Mouse (Mus musculus): Measurements from ENCODE around the gene Tspyl2.
"Not testable (repeated sequence)": the region's sequence is repeated elsewhere in the genome, so short reads cannot be mapped to it uniquely, and the experiment has no call there.

The Tspyl2 gene

DNA sequence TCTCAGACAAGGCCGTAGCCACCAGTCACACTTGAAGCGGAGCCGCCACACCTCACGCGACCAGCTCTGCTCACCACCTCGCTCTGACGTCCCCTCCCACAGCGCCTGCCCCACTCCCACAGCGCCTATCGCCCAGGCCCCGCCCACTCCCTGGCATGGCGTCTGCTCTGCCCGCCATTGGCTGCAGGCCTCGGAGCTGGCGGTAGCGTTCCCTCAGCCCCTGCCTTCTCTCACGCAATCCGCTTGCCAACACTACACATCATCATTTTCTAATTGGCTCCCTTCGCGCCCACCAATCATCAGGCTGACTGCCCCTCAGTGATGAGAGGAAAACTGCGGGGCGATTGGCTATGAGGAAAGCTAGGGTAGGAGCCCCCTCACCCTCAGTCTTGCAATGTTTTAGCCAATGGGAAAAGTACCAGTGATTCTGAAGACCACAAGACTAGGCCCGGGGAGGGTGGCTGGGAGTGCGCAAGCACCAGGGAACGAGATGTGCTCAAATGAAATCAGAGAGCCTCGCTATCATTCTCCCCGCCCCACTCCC lies at the start of gene Tspyl2:
TSS of gene Tspyl2 (minus strand) at position 68 of the 544 bp plus-strand sequence.
- DNase-seq (ENCODE audit: low spot score in 2 of 2) = peak; percentile 90 to 91

GRCm38 (mm10) chrX:152368397-152369273 lies 26.4 kb upstream of the Tspyl2 start, which contains the start of gene Gpr173:
TSS of gene Gpr173 (minus strand) at chrX:152368704.
- DNase-seq (ENCODE audit: low spot score in 2 of 2) = peak; percentile 51 to 64

DNA sequence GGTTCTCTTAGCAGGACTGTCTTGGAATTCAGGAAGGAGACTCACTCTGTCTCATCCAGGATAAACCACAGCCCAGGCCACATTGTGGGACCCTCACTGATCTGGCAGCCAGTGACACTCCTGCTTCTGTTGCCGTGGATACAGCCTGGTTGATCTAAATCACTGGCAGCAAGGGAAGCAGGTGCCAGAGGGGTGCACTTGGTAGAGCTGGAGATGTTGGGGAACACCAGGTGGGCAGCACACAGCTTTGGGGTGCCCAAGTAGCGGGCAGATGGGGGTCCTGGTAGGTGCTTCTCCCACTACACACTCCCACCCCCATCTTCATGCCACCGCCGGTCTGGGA lies 25.8 kb upstream of the Tspyl2 start:
- DNase-seq (ENCODE audit: low spot score in 2 of 2) = no peak

- no peak for DNase-seq (ENCODE audit: low spot score in 2 of 2)
Observed at GRCm38 (mm10) chrX:152366418-152366817, 24.2 kb upstream of the Tspyl2 start.

GRCm38 (mm10) chrX:152352553-152353153 lies 10.4 kb upstream of the Tspyl2 start:
- no peak for DNase-seq (ENCODE audit: low spot score in 2 of 2)

GRCm38 (mm10) chrX:152347041-152347440 lies 4.8 kb upstream of the Tspyl2 start:
- no peak for DNase-seq (ENCODE audit: low spot score in 2 of 2)

DNA sequence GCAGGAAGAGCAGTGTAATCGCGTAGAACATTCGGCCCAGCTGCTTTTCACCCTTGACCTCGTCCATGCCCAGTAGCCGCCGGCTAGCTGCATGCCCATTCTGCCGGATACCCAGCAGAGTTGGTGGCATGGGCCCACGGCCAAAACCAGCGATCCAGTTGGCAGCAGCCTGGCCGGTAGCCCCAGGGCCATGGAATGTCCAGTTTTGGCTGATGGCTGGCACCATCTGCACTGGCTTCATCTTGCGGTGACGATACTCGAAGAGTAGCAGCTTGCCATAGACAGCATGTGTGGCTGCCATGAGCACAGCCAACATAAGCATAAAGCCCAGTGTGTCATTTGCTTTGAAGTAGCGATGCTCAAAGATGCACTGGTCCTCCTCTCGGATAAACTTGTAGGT lies 4.4 kb upstream of the Tspyl2 start:
- DNase-seq (ENCODE audit: low spot score in 2 of 2) = no peak

- no peak for DNase-seq (ENCODE audit: low spot score in 2 of 2)
Observed at GRCm38 (mm10) chrX:152342903-152343302, 678 bp upstream of the Tspyl2 start.

DNA sequence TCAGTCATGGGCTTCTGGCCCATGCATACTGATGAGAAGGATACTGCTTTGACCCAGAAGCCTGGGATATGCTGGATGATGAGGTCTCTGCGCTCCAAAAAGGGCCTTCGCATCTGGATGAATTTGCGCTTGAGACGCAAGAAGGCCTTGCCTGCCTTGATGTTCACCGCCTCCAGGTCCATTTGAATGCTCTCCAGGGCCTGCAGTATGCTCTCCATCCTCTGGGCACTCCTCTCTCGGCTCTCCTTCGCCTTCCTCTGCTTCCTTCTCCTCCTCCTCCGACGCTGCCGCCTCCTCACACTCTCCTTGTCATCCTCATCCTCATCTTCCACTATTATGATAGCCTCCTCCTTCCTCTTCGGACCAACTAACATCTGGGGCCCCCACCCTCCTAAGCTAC lies 729 bp downstream of the Tspyl2 start:
- DNase-seq (ENCODE audit: low spot score in 2 of 2) = no peak

DNA sequence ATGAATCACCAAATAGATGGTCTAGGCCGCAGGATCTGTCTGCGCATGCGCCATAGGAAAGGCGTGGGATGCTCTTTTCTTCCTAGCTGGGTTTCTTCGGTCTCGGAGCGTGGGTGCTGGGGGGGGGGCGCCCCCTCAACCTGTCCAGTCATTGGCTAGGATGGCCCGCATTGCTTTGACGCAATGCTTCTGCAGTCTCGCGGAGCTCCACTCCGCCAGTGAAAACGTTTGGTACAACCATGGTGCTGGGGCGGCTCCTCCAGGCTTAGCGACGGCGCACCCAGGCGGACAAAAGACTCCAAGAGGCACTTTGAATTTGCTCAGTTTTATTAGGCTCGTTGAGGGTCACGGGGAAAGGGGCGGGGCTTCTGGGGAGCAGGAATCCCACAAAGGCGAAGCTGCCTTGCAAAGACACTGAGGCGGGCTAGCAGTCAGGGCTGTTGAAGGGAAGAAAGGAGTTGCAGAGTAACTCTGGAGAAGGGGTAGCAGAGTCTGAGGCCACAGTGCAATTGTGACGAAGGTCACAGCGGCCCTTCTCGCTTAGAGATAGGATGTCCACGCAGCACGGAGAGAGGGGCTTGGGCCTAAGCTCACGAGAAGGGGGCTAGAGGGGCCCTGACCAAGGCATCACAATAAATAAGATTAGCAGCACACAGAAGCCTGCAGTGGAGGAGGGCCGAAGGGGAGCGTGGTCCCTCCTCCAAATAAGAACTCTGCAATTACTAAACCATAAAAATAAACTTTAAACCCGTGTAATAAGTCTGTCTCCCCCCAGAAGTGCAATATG lies 5.5 kb downstream of the Tspyl2 start:
- DNase-seq (ENCODE audit: low spot score in 2 of 2) = peak; percentile 87 to 88

- not testable (repeated sequence) for DNase-seq (ENCODE audit: low spot score in 2 of 2)
Observed at GRCm38 (mm10) chrX:152336123-152336522, 6.1 kb downstream of the Tspyl2 start.

- DNase-seq (ENCODE audit: low spot score in 2 of 2) = not testable (repeated sequence)
Observed at GRCm38 (mm10) chrX:152329400-152329799, 12.8 kb downstream of the Tspyl2 start.

- DNase-seq (ENCODE audit: low spot score in 2 of 2) = no peak
Observed at GRCm38 (mm10) chrX:152327689-152328052, 14.6 kb downstream of the Tspyl2 start.

- peak; percentile 71 to 75 for DNase-seq (ENCODE audit: low spot score in 2 of 2)
Observed at GRCm38 (mm10) chrX:152326996-152327688, 15.1 kb downstream of the Tspyl2 start, which contains the start of gene Kantr. TSS of gene Kantr (minus strand) at chrX:152327495.

GRCm38 (mm10) chrX:152323584-152323983 lies 18.6 kb downstream of the Tspyl2 start:
- DNase-seq (ENCODE audit: low spot score in 2 of 2) = no peak

DNA sequence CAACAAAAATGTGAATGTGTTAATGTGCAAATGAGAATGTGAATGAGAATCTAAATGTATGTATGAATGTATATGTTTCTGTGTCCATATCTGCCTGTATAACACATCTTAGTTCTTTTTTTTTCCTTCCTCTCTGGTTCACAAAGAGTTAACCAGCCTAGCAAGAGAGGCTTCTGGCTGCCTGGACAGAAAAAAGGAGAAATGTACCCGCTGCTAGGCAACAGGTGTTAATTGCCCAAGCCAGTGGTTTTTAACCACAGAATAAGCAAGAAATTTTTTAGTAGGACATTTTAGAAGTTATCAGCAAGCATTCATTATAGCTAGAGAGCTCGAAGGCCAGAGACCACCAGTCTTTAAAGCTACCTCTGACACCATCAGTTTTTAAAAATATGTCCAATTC lies 19.4 kb downstream of the Tspyl2 start:
- DNase-seq (ENCODE audit: low spot score in 2 of 2) = no peak

GRCm38 (mm10) chrX:152320535-152320934 lies 21.7 kb downstream of the Tspyl2 start:
- DNase-seq (ENCODE audit: low spot score in 2 of 2) = no peak

DNA sequence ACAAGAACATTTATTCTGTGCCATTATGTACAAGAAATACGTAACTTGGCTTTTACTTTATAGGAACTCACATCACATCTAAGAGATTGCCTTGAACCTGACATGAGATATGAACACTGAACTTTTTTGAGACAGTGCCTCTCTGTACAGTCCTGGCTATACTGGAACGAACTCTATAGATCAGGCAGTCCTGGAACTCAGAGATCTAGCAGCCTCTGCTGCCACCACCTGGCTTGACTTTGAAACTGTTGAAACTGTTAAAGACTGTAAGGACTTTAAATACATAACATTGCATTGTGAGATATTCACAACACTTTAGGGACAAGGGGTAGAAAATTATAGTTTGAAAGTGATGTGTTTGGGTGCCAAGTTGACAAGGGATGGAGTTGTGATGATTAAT lies 34.3 kb downstream of the Tspyl2 start:
- no peak for DNase-seq (ENCODE audit: low spot score in 2 of 2)

- no peak for DNase-seq (ENCODE audit: low spot score in 2 of 2)
Observed at GRCm38 (mm10) chrX:152307371-152307770, 34.9 kb downstream of the Tspyl2 start.

GRCm38 (mm10) chrX:152306224-152306623 lies 36.0 kb downstream of the Tspyl2 start:
- DNase-seq (ENCODE audit: low spot score in 2 of 2) = no peak

GRCm38 (mm10) chrX:152287026-152287425 lies 55.2 kb downstream of the Tspyl2 start:
- DNase-seq (ENCODE audit: low spot score in 2 of 2) = not testable (repeated sequence)

All from urinary bladder, postnatal 4 days (tissue).